Mouse (Mus musculus) liver, adult 2 months (tissue): ENCODE data around the gene D10Jhu81e.

Source experiments
- CTCF ChIP-seq: fragments of 200-500 bp; IDR thresholded peaks from 2 replicates; pipeline ENCODE4 v1.5.1; 2011; ENCODE audit warnings: low read depth, low read length, control low read depth
- POLR2A ChIP-seq: fragments of 200-500 bp; IDR thresholded peaks from 2 replicates; pipeline ENCODE4 v1.6.1; 2011; ENCODE audit warnings: low read length, control low read depth; ENCODE audit not compliant: insufficient read depth; ENCODE audit errors: extremely low read depth

DNA sequence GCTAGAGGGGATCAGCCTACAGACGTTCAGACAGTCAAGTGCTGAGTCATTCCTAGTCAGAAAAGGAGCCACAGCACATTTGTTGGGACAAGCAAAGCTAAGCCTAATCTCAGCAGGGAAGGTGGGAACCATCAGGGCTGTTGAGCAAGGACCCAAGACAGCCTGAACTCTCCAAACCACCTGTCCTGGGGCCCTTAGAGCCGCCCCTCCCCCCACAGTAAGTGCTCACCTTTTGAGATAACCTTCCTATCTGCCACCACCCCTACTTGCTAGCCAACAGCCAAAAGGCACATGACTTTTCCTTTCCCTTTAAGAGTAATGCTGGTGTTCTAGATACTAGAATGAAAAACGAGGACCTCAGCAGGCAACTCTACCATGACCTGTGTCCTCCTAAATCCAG lies 14.0 kb upstream of the D10Jhu81e start:
- TF ChIP-seq CTCF: no peak
- TF ChIP-seq POLR2A: no peak
